Mouse (Mus musculus) stomach, postnatal 0 days (tissue): Measurements from ENCODE around the gene Dock4. TPM values are rescaled to one million over a fixed set of nuclear protein-coding genes. Genes with fewer than 3 reads are reported as not detected.

Experiments used
- ATAC-seq: fragments of 200-750 bp; cut with Nextera tagmentation; 2 replicates; pipeline ENCODE4 v1.8.0; 2017; ENCODE audit not compliant: low FRiP score, low TSS enrichment
- DNase-seq: peaks from one replicate; pipeline ENCODE4 v3.0.0-alpha.2; 2016; ENCODE audit warnings: low spot score
- H3K27ac ChIP-seq: fragments of 300-500 bp; sonication (generic); replicated peaks from 2 replicates; pipeline ENCODE4 v1.5.1; 2014; ENCODE audit warnings: mild to moderate bottlenecking, control low read depth
- H3K27me3 ChIP-seq: fragments of 300-500 bp; sonication (generic); 2 replicates; pipeline ENCODE4 v1.6.1; 2014; ENCODE audit warnings: low read length; ENCODE audit not compliant: control insufficient read depth, insufficient read depth
- H3K36me3 ChIP-seq: fragments of 300-500 bp; sonication (generic); 2 replicates; pipeline ENCODE4 v1.6.1; 2014; ENCODE audit warnings: low read length, mixed read lengths; ENCODE audit not compliant: control insufficient read depth, insufficient read depth
- H3K4me1 ChIP-seq: fragments of 300-500 bp; sonication (generic); replicated peaks from 2 replicates; pipeline ENCODE4 v1.6.1; 2014; ENCODE audit warnings: antibody characterized with exemption; ENCODE audit not compliant: control insufficient read depth, insufficient read depth
- H3K4me2 ChIP-seq: fragments of 300-500 bp; sonication (generic); replicated peaks from 2 replicates; pipeline ENCODE4 v1.6.1; 2014; ENCODE audit warnings: low read depth, mild to moderate bottlenecking, control low read depth, moderate library complexity
- H3K4me3 ChIP-seq: fragments of 300-500 bp; sonication (generic); 2 replicates; pipeline ENCODE4 v1.5.1; 2014; ENCODE audit warnings: low read depth, low read length, control low read depth
- H3K9ac ChIP-seq: fragments of 300-500 bp; sonication (generic); 2 replicates; pipeline ENCODE4 v1.6.1; 2014; ENCODE audit warnings: mild to moderate bottlenecking, low read length, control low read depth, mixed read lengths
- H3K9me3 ChIP-seq: fragments of 300-500 bp; sonication (generic); 2 replicates; pipeline ENCODE4 v1.6.1; 2016; ENCODE audit warnings: low read length; ENCODE audit not compliant: control insufficient read depth
- CTCF ChIP-seq: IDR thresholded peaks from 2 replicates; pipeline ENCODE4 v1.5.1; 2016; ENCODE audit warnings: antibody characterized with exemption, low read depth, mild to moderate bottlenecking, moderate library complexity
- EP300 ChIP-seq: optimal IDR thresholded peaks from 2 replicates; pipeline ENCODE3; 2016; ENCODE audit warnings: antibody characterized with exemption
- WGBS: fragments of 180-500 bp; shearing (Covaris S2); extraction: QIAGEN DNeasy Blood & Tissue Kit; methylation state at CpG from one replicate; pipeline ENCODE4 v1.1.7; 2014; 5-methylcytosine and 5-hydroxymethylcytosine counted together
- polyA plus RNA-seq: library from polyadenylated mRNA; unstranded; fragments of >200 nt; fragmentation: Nextera tagmentation; extraction: Ambion mirVana; gene quantifications from 2 replicates; pipeline ENCODE4 v1.2.1, GENCODE M21; 2015

Gene Dock4
- polyA plus RNA-seq: 3.1 and 3.3 TPM in 2 replicates

DNA sequence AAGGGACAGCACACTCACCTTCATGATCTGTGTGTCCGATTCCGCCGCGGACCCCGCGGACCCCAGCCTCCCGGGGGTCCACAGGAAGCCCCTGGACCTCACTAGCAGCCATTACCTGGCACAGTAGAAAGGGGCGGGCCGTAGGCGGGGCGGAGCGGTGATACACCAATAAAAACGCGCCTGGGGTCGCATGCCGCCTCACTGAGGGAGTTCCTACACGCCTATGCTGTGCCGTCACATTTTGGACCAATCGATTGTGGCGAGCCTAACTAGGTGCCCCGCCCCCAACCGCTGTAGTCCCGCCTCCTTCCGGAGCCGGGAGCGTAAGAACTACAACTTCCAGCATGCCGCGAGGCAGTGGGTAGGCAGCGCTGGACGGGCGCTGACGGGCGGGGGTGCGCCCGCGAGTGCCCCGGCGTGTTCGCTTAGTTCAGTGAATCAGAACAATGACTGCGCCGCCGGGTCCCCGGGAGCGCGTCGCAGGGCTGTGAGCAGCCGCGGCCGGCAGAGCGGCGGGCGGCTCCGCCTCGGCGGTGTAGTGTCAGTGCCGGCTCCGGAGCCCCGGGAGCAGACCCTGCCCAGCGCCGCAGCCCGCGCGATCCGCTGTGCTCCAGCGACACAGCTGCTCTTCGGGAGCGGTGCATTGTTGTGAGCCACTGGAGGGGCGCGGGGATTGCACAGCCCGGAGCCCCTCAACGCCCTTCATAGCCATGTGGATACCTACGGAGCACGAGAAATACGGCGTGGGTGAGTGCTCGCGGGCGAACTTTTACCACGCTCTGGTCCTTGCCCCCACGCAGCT lies at the start of gene Dock4, which contains the start of gene Zfp277:
Gene Dock4 (plus strand): TSS at position 305 of the 802 bp plus-strand sequence.
Gene Zfp277 (minus strand): TSS at position 255 of the 802 bp plus-strand sequence.
- ATAC-seq (peak; percentile 99), DNase-seq (peak; percentile 99)
- Histone ChIP-seq H3K4me1 (0 out of 2 replicates have a peak, but pooled peaks cover 4% of the 10 kb centered on the region), H3K9me3 (no peaks in the 10 kb centered on the region), H3K36me3 (no peaks in the 10 kb centered on the region), H3K4me3 (peak within 1 kb of the TSS; percentile 62), H3K27ac (peak within 1 kb of the TSS; percentile 59), H3K4me2 (peak within 1 kb of the TSS; percentile 97), H3K27me3 (no peaks in the 10 kb centered on the region), H3K9ac (peak within 1 kb of the TSS; percentile 74)
- TF ChIP-seq CTCF: peak; percentile 30; the same call in 1 of the 2 replicates
- TF ChIP-seq EP300: no peak
- under 1% methylated on average over 73 of the region's 80 CpGs for WGBS

DNA sequence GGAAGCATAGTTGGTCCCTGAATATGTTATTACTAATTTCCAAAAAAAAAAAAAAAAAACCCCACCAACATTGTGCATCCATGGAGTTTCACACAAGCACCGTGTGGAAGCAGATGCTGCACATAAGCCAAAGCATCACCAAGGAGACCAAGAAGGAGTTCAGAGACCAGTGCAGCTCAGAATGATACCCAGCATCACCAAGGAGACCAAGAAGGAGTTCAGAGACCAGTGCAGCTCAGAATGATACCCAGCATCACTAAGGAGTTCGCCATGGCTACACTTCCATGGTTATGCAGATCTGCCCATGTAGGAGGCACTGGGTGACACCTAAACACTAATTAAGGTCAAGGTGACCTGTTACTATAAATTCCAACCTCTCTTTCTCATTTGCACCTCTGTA lies 46.8 kb upstream of the Dock4 start:
- Histone ChIP-seq H3K27me3 (no peaks in the 10 kb centered on the region), H3K4me1 (no peaks in the 10 kb centered on the region), H3K9ac (no peak overlapping the region), H3K4me3 (no peak overlapping the region), H3K36me3 (no peaks in the 10 kb centered on the region), H3K9me3 (no peaks in the 10 kb centered on the region), H3K4me2 (no peak overlapping the region), H3K27ac (no peak overlapping the region)
- ATAC-seq (no peak), DNase-seq (no peak)
- TF ChIP-seq CTCF (no peak), EP300 (no peak)
- 87% methylated on average over 2 of the region's 2 CpGs for WGBS

DNA sequence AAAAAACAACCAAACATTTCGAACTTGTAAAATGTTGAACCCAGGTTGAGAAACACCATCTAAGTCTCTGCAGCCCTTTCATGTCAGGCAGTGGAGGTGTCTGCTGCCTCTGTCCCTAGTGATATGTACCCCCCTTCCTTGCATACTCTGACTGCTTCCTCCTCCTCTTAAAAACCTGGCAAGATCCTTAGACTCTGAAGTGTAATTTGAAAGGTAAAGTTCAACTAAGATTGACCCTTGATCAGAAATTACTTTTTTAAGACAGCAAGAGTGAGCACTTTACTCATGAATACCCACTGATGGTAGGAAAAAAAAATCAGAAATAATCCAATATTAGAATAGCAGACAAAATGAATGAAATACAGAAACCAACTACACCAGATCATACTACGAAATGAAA lies 46.4 kb upstream of the Dock4 start:
- Histone ChIP-seq H3K36me3 (no peaks in the 10 kb centered on the region), H3K4me1 (no peaks in the 10 kb centered on the region), H3K27ac (no peak overlapping the region), H3K4me3 (no peak overlapping the region), H3K4me2 (no peak overlapping the region), H3K9me3 (no peaks in the 10 kb centered on the region), H3K27me3 (no peaks in the 10 kb centered on the region), H3K9ac (no peak overlapping the region)
- ATAC-seq (no peak), DNase-seq (no peak)
- 93% methylated on average over 2 of the region's 2 CpGs for WGBS
- no peak for TF ChIP-seq EP300
- TF ChIP-seq CTCF: no peak

GRCm38 (mm10) chr12:40399812-40400211 lies 45.9 kb upstream of the Dock4 start:
- Histone ChIP-seq H3K4me1 (no peaks in the 10 kb centered on the region), H3K27ac (no peak overlapping the region), H3K36me3 (no peaks in the 10 kb centered on the region), H3K9ac (no peak overlapping the region), H3K4me3 (no peak overlapping the region), H3K9me3 (no peaks in the 10 kb centered on the region), H3K4me2 (no peak overlapping the region), H3K27me3 (no peaks in the 10 kb centered on the region)
- WGBS: 94% methylated on average over 10 of the region's 10 CpGs
- no peak for ATAC-seq
- DNase-seq: no peak
- TF ChIP-seq CTCF (no peak), EP300 (no peak)

DNA sequence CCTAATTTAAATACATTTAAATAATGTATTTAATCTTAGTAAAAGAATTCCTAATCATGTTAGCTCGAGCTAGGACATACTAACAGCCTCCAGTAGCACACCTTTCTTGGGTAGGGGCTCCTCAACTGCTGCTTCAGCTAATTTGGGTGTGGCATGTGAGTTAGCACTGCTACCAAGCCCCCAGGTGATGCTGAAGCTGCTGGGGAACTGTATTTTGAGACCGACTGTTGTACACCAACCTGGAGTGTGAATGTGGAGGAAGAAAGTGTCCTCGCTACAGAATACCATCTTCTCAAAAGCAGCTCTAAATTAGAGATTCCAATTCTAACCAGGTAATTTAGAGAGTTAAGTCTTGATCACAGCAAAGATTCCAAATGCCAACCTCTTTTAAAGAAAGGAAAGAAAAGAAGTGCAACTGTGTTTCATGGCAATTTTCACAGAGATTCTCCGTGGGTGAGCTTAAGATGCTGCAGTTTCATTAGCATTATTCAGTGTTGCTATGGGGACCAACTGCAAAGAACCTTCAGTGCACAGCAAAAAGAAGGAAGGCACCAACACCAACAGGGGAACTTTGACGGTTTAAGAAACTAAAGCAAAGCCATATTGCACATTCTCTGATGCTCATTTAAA lies 31.0 kb upstream of the Dock4 start:
- DNase-seq: no peak
- H3K4me1 ChIP-seq: no peaks in the 10 kb centered on the region
- H3K4me3 ChIP-seq: no peak overlapping the region
- H3K36me3 ChIP-seq: no peaks in the 10 kb centered on the region
- no peaks in the 10 kb centered on the region for H3K27me3 ChIP-seq
- TF ChIP-seq CTCF (no peak), EP300 (no peak)
- WGBS: 81% methylated on average over 5 of the region's 5 CpGs
- no peak overlapping the region for H3K4me2 ChIP-seq
- H3K9ac ChIP-seq: no peak overlapping the region
- ATAC-seq: no peak
- no peak overlapping the region for H3K27ac ChIP-seq
- H3K9me3 ChIP-seq: no peaks in the 10 kb centered on the region
